Mouse (Mus musculus) embryonic facial prominence, embryonic 15.5 days (tissue): ENCODE measurements at regions not wholly inside any gene's neighbourhood (a gene's known extent, or its start where the extent isn't known, plus 50 kb on each side); places are given as distances from the start of the nearest gene placed in this dataset.

Experiments used
- ATAC-seq: fragments of 200-750 bp; cut with Nextera tagmentation; 2 replicates; pipeline ENCODE4 v1.8.0; 2017; ENCODE audit warnings: low read depth, moderate TSS enrichment; ENCODE audit not compliant: insufficient number of reproducible peaks, low FRiP score, low TSS enrichment
- H3K27ac ChIP-seq: fragments of 300-500 bp; sonication (generic); replicated peaks from 2 replicates; pipeline ENCODE4 v1.5.1; 2015; ENCODE audit warnings: mild to moderate bottlenecking, inconsistent platforms
- H3K27me3 ChIP-seq: fragments of 300-500 bp; sonication (generic); 2 replicates; pipeline ENCODE4 v1.6.1; 2015; ENCODE audit warnings: inconsistent platforms
- H3K36me3 ChIP-seq: fragments of 300-500 bp; sonication (generic); 2 replicates; pipeline ENCODE4 v1.6.1; 2015; ENCODE audit warnings: mild to moderate bottlenecking, inconsistent platforms
- H3K4me1 ChIP-seq: fragments of 300-500 bp; sonication (generic); 2 replicates; pipeline ENCODE4 v1.6.1; 2015; ENCODE audit warnings: inconsistent platforms
- H3K4me2 ChIP-seq: fragments of 300-500 bp; sonication (generic); replicated peaks from 2 replicates; pipeline ENCODE4 v1.6.1; 2015; ENCODE audit warnings: mild to moderate bottlenecking, inconsistent platforms
- H3K4me3 ChIP-seq: fragments of 300-500 bp; sonication (generic); replicated peaks from 2 replicates; pipeline ENCODE4 v1.5.1; 2015; ENCODE audit warnings: mild to moderate bottlenecking, inconsistent platforms
- H3K9ac ChIP-seq: fragments of 300-500 bp; sonication (generic); 2 replicates; pipeline ENCODE4 v1.6.1; 2015; ENCODE audit warnings: inconsistent platforms
- H3K9me3 ChIP-seq: fragments of 300-500 bp; sonication (generic); replicated peaks from 2 replicates; pipeline ENCODE4 v1.6.1; 2016; ENCODE audit warnings: inconsistent platforms
- WGBS: fragments of 180-500 bp; shearing (Covaris S2); methylation state at CpG from one replicate; pipeline ENCODE4 v1.1.7; 2015; 5-methylcytosine and 5-hydroxymethylcytosine counted together

DNA sequence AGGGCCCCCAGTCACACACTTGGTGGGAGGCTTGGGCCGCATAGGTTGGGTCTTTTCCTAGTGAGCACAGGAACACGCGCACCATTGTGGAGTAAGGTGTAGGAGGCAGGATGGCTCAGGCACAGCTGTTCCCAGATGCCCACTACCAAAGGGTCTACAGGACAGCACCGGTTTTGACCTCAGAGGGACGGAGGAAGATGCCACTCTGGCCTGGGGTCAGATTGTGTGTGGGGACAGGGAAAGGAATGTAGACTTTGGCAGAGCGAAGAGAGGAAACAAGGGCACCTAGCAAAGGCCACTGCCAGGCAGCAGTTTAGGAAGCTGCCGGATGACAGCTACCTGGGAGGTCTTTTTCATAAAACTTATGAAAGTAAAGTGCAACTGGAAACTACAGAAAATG is 73.5 kb upstream of the Slc25a13 start:
- Histone ChIP-seq H3K36me3 (no peaks in the 10 kb centered on the region), H3K4me1 (no peaks in the 10 kb centered on the region; the same call in 1 of the 2 replicates), H3K9me3 (no peaks in the 10 kb centered on the region), H3K27ac (no peak overlapping the region), H3K9ac (no peak overlapping the region), H3K4me2 (no peak overlapping the region), H3K4me3 (no peak overlapping the region), H3K27me3 (no peaks in the 10 kb centered on the region)
- peak; percentile 24; the same call in 1 of the 2 replicates for ATAC-seq
- 83% methylated on average over 7 of the region's 7 CpGs for WGBS

DNA sequence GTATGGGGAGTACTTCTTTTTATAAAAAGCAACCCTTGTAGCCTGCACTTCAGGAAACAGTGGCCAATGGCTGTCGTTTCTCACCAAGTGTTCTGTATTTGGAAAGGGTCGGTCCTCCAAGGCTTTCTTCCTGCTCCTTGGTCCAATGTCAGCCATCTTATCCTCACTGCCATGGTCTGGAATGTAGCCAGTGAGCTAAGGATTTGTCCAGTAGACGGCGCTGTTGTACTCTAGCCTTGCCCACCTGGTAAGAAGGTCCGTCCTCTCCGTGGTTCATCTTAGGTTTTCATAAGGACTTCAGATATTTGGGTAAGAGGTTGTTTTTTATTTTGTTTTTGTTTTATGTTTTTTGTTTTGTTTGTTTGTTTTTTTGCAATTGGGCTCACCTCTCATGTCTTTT is 72.8 kb upstream of the Slc25a13 start:
- ATAC-seq = no peak
- 23% methylated on average over 6 of the region's 6 CpGs for WGBS
- Histone ChIP-seq H3K36me3 (no peaks in the 10 kb centered on the region), H3K27ac (no peak overlapping the region), H3K9me3 (no peaks in the 10 kb centered on the region), H3K4me2 (no peak overlapping the region), H3K4me3 (no peak overlapping the region), H3K27me3 (no peaks in the 10 kb centered on the region), H3K4me1 (no peaks in the 10 kb centered on the region; the same call in 1 of the 2 replicates), H3K9ac (no peak overlapping the region)

DNA sequence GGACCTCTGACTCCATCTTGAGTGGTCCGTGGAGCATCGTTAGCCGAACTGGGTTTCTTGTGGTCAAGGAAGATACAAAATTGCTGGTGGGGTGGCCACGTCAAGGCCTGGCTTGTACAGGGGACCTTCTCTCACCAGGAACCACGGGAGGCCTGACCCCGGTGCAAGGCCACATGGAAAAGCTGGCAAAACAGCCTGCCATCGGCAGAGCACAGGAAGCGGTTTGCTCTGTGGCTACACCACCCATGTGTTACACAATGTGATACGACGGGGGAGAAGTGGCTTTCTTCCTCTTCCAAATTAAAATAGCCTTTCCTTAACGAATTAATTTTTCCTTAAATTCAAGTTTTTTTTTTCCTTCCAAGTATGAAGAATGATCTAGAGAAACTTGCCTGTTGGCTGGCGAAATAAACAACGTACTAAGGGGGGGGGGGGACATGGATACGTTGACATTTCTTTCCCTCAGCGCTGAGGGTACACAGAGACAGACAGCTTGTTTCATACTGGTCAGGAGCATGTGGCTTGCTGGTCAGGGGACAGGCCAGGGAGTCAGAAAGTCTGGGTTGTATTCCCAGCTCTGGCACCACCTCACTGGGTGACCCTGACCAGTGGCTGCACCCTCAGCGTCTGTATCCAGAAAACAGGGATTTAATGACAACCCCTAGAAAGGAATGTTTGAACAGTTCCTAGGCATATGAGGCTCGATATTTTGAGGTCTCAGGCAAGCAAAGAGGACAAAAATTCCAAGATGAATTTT is 64.0 kb upstream of the Slc25a13 start:
- Histone ChIP-seq H3K9me3 (0 out of 2 replicates have a peak, but pooled peaks cover 4% of the 10 kb centered on the region), H3K27me3 (no peaks in the 10 kb centered on the region), H3K4me2 (no peak overlapping the region), H3K36me3 (no peaks in the 10 kb centered on the region), H3K27ac (no peak overlapping the region), H3K4me3 (no peak overlapping the region), H3K4me1 (no peaks in the 10 kb centered on the region), H3K9ac (no peak overlapping the region)
- 78% methylated on average over 17 of the region's 17 CpGs for WGBS
- ATAC-seq = no peak

DNA sequence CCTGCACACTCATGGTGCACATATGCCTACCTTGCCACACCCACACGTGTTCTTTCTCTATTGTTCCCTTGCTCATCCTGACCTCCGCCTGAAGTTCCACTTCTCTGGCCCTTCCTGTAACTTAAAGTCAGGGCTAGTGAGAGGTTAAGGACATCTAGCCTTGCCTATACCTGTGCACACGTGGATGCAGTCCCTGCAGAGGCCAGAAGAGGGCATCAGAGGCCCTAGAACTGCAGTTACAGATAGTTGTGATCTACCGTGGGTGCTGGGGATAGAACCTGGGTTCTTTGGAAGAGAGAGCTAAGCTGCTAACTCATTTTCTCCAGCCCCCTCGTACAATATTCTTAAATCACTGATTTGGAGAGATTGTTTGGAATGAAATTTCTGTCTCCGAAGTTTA is 62.7 kb upstream of the Slc25a13 start:
- H3K4me3 ChIP-seq = no peak overlapping the region
- H3K27ac ChIP-seq = no peak overlapping the region
- H3K9ac ChIP-seq = no peak overlapping the region
- H3K4me1 ChIP-seq = no peaks in the 10 kb centered on the region
- H3K27me3 ChIP-seq = no peaks in the 10 kb centered on the region
- no peak overlapping the region for H3K4me2 ChIP-seq
- ATAC-seq = no peak
- H3K36me3 ChIP-seq = no peaks in the 10 kb centered on the region
- WGBS = 81% methylated on average over 6 of the region's 6 CpGs
- 0 out of 2 replicates have a peak, but pooled peaks cover 4% of the 10 kb centered on the region for H3K9me3 ChIP-seq

DNA sequence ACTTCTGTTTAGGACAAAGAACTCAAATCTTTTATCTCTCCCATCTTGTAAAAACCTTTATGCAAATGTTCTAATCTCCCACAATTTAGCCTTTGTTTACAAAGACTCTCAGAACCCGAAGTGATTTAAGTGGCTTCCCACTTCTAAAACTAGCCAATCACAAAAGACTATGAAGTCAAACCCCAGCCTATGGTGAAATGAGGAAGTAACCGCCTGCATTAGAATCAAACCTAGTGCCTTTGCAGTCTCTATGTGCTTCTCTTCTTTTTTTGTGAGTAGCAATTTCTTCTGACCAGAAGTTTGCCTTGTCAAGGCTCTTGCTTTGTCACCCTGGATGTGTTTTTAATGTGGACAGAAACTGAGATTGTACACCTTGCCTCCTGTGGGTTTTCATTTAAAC is 53.6 kb upstream of the Slc25a13 start:
- H3K9me3 ChIP-seq = no peaks in the 10 kb centered on the region
- 38% methylated on average over 2 of the region's 2 CpGs for WGBS
- no peak for ATAC-seq
- H3K4me1 ChIP-seq = no peaks in the 10 kb centered on the region
- no peaks in the 10 kb centered on the region for H3K36me3 ChIP-seq
- no peak overlapping the region for H3K4me3 ChIP-seq
- H3K9ac ChIP-seq = no peak overlapping the region
- H3K27ac ChIP-seq = no peak overlapping the region
- no peak overlapping the region for H3K4me2 ChIP-seq
- H3K27me3 ChIP-seq = no peaks in the 10 kb centered on the region
